Mouse (Mus musculus): ENCODE results near the gene Cuedc1. TPM values are rescaled to one million over a fixed set of nuclear protein-coding genes. Genes with fewer than 3 reads are reported as not detected.

The Cuedc1 gene
- polyA plus RNA-seq, 1 experiment = 1.7 TPM

- no peak for TF ChIP-seq GATA1 (IDR thresholded peaks at IDR 0.05; ENCODE audit: low read length)
These were observed 27.5 kb upstream of the Cuedc1 start for GRCm38 (mm10) chr11:88070392-88070791.

- no peak for TF ChIP-seq GATA1 (IDR thresholded peaks at IDR 0.05; ENCODE audit: low read length)
These were observed 26.7 kb upstream of the Cuedc1 start for GRCm38 (mm10) chr11:88071113-88071512.

- TF ChIP-seq GATA1 (IDR thresholded peaks at IDR 0.05; ENCODE audit: low read length) = no peak
These were observed 24.4 kb upstream of the Cuedc1 start for GRCm38 (mm10) chr11:88073343-88073875.

- TF ChIP-seq GATA1 (IDR thresholded peaks at IDR 0.05; ENCODE audit: low read length) = no peak
These were observed 22.2 kb upstream of the Cuedc1 start for GRCm38 (mm10) chr11:88075701-88076100.

GRCm38 (mm10) chr11:88076394-88076793 lies 21.5 kb upstream of the Cuedc1 start:
- no peak for TF ChIP-seq GATA1 (IDR thresholded peaks at IDR 0.05; ENCODE audit: low read length)

- TF ChIP-seq GATA1 (IDR thresholded peaks at IDR 0.05; ENCODE audit: low read length) = no peak
These were observed 14.2 kb upstream of the Cuedc1 start for GRCm38 (mm10) chr11:88083699-88084098.

- TF ChIP-seq GATA1 (IDR thresholded peaks at IDR 0.05; ENCODE audit: low read length) = no peak
These were observed 10.9 kb upstream of the Cuedc1 start for GRCm38 (mm10) chr11:88086737-88087627.

- no peak for TF ChIP-seq GATA1 (IDR thresholded peaks at IDR 0.05; ENCODE audit: low read length)
These were observed 8.7 kb upstream of the Cuedc1 start for GRCm38 (mm10) chr11:88089150-88089549.

- TF ChIP-seq GATA1 (IDR thresholded peaks at IDR 0.05; ENCODE audit: low read length) = no peak
These were observed 7.6 kb upstream of the Cuedc1 start for GRCm38 (mm10) chr11:88090293-88090692.

- TF ChIP-seq GATA1 (IDR thresholded peaks at IDR 0.05; ENCODE audit: low read length) = no peak
These were observed 5.9 kb upstream of the Cuedc1 start for GRCm38 (mm10) chr11:88091949-88092348.

- no peak for TF ChIP-seq GATA1 (IDR thresholded peaks at IDR 0.05; ENCODE audit: low read length)
These were observed 685 bp upstream of the Cuedc1 start for GRCm38 (mm10) chr11:88097173-88097572.

- TF ChIP-seq GATA1 (IDR thresholded peaks at IDR 0.05; ENCODE audit: low read length) = no peak
These were observed 1.1 kb downstream of the Cuedc1 start for GRCm38 (mm10) chr11:88098787-88099598.

GRCm38 (mm10) chr11:88099599-88100023 lies 1.8 kb downstream of the Cuedc1 start:
- no peak for TF ChIP-seq GATA1 (IDR thresholded peaks at IDR 0.05; ENCODE audit: low read length)

GRCm38 (mm10) chr11:88100170-88100569 lies 2.3 kb downstream of the Cuedc1 start:
- no peak for TF ChIP-seq GATA1 (IDR thresholded peaks at IDR 0.05; ENCODE audit: low read length)

GRCm38 (mm10) chr11:88103214-88103941 lies 5.5 kb downstream of the Cuedc1 start:
- TF ChIP-seq GATA1 (IDR thresholded peaks at IDR 0.05; ENCODE audit: low read length) = peak; percentile 31
